Mouse (Mus musculus) heart, adult 10 weeks (tissue): ENCODE measurements around the gene Grtp1. TPM values are rescaled to one million over a fixed set of nuclear protein-coding genes. Genes with fewer than 3 reads are reported as not detected.

ENCODE experiments used
- polyA plus RNA-seq: library from polyadenylated mRNA; stranded (reverse); fragments of 350-450 nt; fragmentation: Illumina TruSeq; extraction: RNeasy Lipid Tissue Mini Kit (QIAGEN cat#74804); gene quantifications from one replicate; pipeline ENCODE4 v1.2.3, GENCODE M21; 2014; ENCODE audit warnings: low read depth, low replicate concordance

Gene Grtp1
- 3.6 TPM for polyA plus RNA-seq

GRCm38 (mm10) chr8:13200301-13201012 lies at the start of gene Grtp1:
Gene Grtp1 (minus strand): TSS chr8:13200620.

GRCm38 (mm10) chr8:13158718-13159376 lies 41.6 kb downstream of the Grtp1 start, which contains the start of gene Lamp1:
Gene Lamp1 (plus strand): TSS chr8:13159161.

Other genes starting within 250 kb of the Grtp1 start
- not detected for gene F7, start 174.6 kb downstream of the Grtp1 start, polyA plus RNA-seq
- 0.79 TPM for gene F10, start 163.3 kb downstream of the Grtp1 start, polyA plus RNA-seq
- 0.21 TPM for gene Proz, start 139.7 kb downstream of the Grtp1 start, polyA plus RNA-seq
- gene Pcid2, start 95.2 kb downstream of the Grtp1 start, polyA plus RNA-seq = 12.6 TPM
- 77.6 TPM for gene Cul4a, start 95.0 kb downstream of the Grtp1 start, polyA plus RNA-seq
- 457 TPM for gene Lamp1, start 41.5 kb downstream of the Grtp1 start, polyA plus RNA-seq
- gene Adprhl1, start 53.5 kb upstream of the Grtp1 start, polyA plus RNA-seq = 663 TPM
- 70.3 TPM for gene Dcun1d2, start 87.5 kb upstream of the Grtp1 start, polyA plus RNA-seq
- gene Tmco3, start 87.6 kb upstream of the Grtp1 start, polyA plus RNA-seq = 20.3 TPM
- 29.3 TPM for gene Tfdp1, start 138.1 kb upstream of the Grtp1 start, polyA plus RNA-seq
- gene Atp4b, start 196.2 kb upstream of the Grtp1 start, polyA plus RNA-seq = not detected
- gene Grk1, start 204.5 kb upstream of the Grtp1 start, polyA plus RNA-seq = not detected
- gene Tmem255b, start 234.6 kb upstream of the Grtp1 start, polyA plus RNA-seq = 7.2 TPM